Mouse (Mus musculus) MEL (cell line): Measurements from ENCODE around the gene Nipbl. TPM values are rescaled to one million over a fixed set of nuclear protein-coding genes. Genes with fewer than 3 reads are reported as not detected.

Experiments
- DNase-seq: peaks from one replicate; pipeline ENCODE4 v3.0.0; 2011; ENCODE audit warnings: low read depth, low spot score
- H3K27ac ChIP-seq: 2 replicates; pipeline ENCODE4 v1.5.1; 2012; ENCODE audit warnings: low read depth, mild to moderate bottlenecking, control low read depth, low read length, moderate library complexity; ENCODE audit not compliant: control insufficient read depth
- H3K27me3 ChIP-seq, 2 experiments: fragments of 150-350 bp in 1 of 2; sonication (generic) in 1 of 2; 2 replicates each; pipeline ENCODE4 v1.6.1; 2012; ENCODE audit warnings: low read length in 2 of 2, mild to moderate bottlenecking in 2 of 2, improper control_type of control experiment in 1 of 2, moderate library complexity in 1 of 2; ENCODE audit not compliant: insufficient read depth in 2 of 2, control insufficient read depth in 1 of 2
- H3K36me3 ChIP-seq, 2 experiments: 2 replicates each; pipeline ENCODE4 v1.6.1; 2012 to 2014; ENCODE audit warnings: low read length in 2 of 2, improper control_type of control experiment in 1 of 2, inconsistent platforms in 1 of 2, mild to moderate bottlenecking in 1 of 2; ENCODE audit not compliant: insufficient read depth in 2 of 2, control insufficient read depth in 1 of 2
- H3K4me1 ChIP-seq, 2 experiments: fragments of 150-350 bp in 1 of 2; sonication (generic) in 1 of 2; 2 replicates each; pipeline ENCODE4 v1.6.1; 2012; ENCODE audit warnings: low read length in 2 of 2, improper control_type of control experiment in 1 of 2, mild to moderate bottlenecking in 1 of 2; ENCODE audit not compliant: insufficient read depth in 2 of 2, control insufficient read depth in 1 of 2
- H3K4me3 ChIP-seq, 2 experiments: fragments of 150-350 bp in 1 of 2; sonication (generic) in 1 of 2; 2 replicates each; pipeline ENCODE4 v1.5.1; 2012; ENCODE audit warnings: low read depth in 2 of 2, low read length in 2 of 2, mild to moderate bottlenecking in 2 of 2, moderate library complexity in 2 of 2, control low read depth in 1 of 2, improper control_type of control experiment in 1 of 2; ENCODE audit not compliant: control insufficient read depth in 1 of 2, insufficient read depth in 1 of 2
- H3K79me2 ChIP-seq: 2 replicates; pipeline ENCODE4 v1.6.1; 2012; ENCODE audit warnings: mild to moderate bottlenecking, low read length, moderate library complexity; ENCODE audit not compliant: control insufficient read depth, poor library complexity, insufficient read depth
- H3K9ac ChIP-seq: 2 replicates; pipeline ENCODE4 v1.6.1; 2012; ENCODE audit warnings: low read depth, mild to moderate bottlenecking, control low read depth, low read length, moderate library complexity; ENCODE audit not compliant: control insufficient read depth, poor library complexity, severe bottlenecking
- H3K9me3 ChIP-seq: fragments of 150-350 bp; sonication (generic); replicated peaks from 2 replicates; pipeline ENCODE4 v1.6.1; 2012; ENCODE audit warnings: mild to moderate bottlenecking, low read length, improper control_type of control experiment, moderate library complexity; ENCODE audit not compliant: insufficient read depth
- CTCF ChIP-seq, 3 experiments: IDR thresholded peaks in 2 of 3; conservative IDR thresholded peaks in 1 of 3; 2 replicates each; pipeline ENCODE4 v1.5.1; 2011 to 2012; ENCODE audit warnings: low read length in 3 of 3, low read depth in 2 of 3, mild to moderate bottlenecking in 2 of 3, improper control_type of control experiment in 1 of 3, inconsistent platforms in 1 of 3, mixed read lengths in 1 of 3, moderate library complexity in 1 of 3; ENCODE audit not compliant: control insufficient read depth in 1 of 3, insufficient read depth in 1 of 3, poor library complexity in 1 of 3, severe bottlenecking in 1 of 3
- ELF1 ChIP-seq: IDR thresholded peaks from 2 replicates; pipeline ENCODE4 v1.6.1; 2014; ENCODE audit warnings: low read depth, mild to moderate bottlenecking, inconsistent platforms, low read length, improper control_type of control experiment, moderate library complexity
- EP300 ChIP-seq, 2 experiments: IDR thresholded peaks; 2 replicates each; pipeline ENCODE4 v1.6.1; 2011; ENCODE audit warnings: improper control_type of control experiment in 2 of 2, low read length in 2 of 2, low read depth in 1 of 2, mild to moderate bottlenecking in 1 of 2
- ETS1 ChIP-seq: IDR thresholded peaks from 2 replicates; pipeline ENCODE4 v1.6.1; 2012; ENCODE audit warnings: low read depth, mild to moderate bottlenecking, inconsistent platforms, low read length, improper control_type of control experiment, moderate library complexity
- GABPA ChIP-seq: IDR thresholded peaks from 2 replicates; pipeline ENCODE4 v1.6.1; 2012; ENCODE audit warnings: low read depth, mild to moderate bottlenecking, inconsistent platforms, low read length, improper control_type of control experiment, moderate library complexity
- GATA1 ChIP-seq: IDR thresholded peaks from 2 replicates; pipeline ENCODE4 v1.6.1; 2011; ENCODE audit warnings: low read depth, low read length, improper control_type of control experiment
- MAFK ChIP-seq: IDR thresholded peaks from 2 replicates; pipeline ENCODE4 v1.6.1; 2011; ENCODE audit warnings: low read depth, mild to moderate bottlenecking, low read length, improper control_type of control experiment, borderline replicate concordance
- MAZ ChIP-seq: IDR thresholded peaks from 2 replicates; pipeline ENCODE4 v1.6.1; 2012; ENCODE audit warnings: low read depth, mild to moderate bottlenecking, inconsistent platforms, low read length, improper control_type of control experiment
- MYC ChIP-seq: IDR thresholded peaks from 2 replicates; pipeline ENCODE4 v1.6.1; 2011; ENCODE audit warnings: low read depth, mild to moderate bottlenecking, low read length, improper control_type of control experiment, moderate library complexity
- RAD21 ChIP-seq: IDR thresholded peaks from 2 replicates; pipeline ENCODE4 v1.6.1; 2011; ENCODE audit warnings: mild to moderate bottlenecking, low read depth, low read length, improper control_type of control experiment
- TAL1 ChIP-seq: IDR thresholded peaks from 2 replicates; pipeline ENCODE4 v1.6.1; 2012; ENCODE audit warnings: mild to moderate bottlenecking, inconsistent platforms, low read length, moderate library complexity, mixed read lengths
- USF1 ChIP-seq: IDR thresholded peaks from 2 replicates; pipeline ENCODE4 v1.6.1; 2014; ENCODE audit warnings: low read depth, mild to moderate bottlenecking, inconsistent platforms, low read length, improper control_type of control experiment, moderate library complexity
- ZKSCAN1 ChIP-seq: IDR thresholded peaks from 2 replicates; pipeline ENCODE4 v1.6.1; 2012; ENCODE audit warnings: low read depth, mild to moderate bottlenecking, inconsistent platforms, low read length, improper control_type of control experiment, moderate library complexity
- polyA plus RNA-seq, 2 experiments: library from polyadenylated mRNA; stranded (reverse) in 1 of 2; unstranded in 1 of 2; fragments of >175 nt in 1 of 2; fragments of >200 nt in 1 of 2; gene quantifications; 2 replicates each; pipeline versions ENCODE4 v1.2.1 to v1.2.4; 2012; ENCODE audit warnings: low replicate concordance in 2 of 2, low read depth in 1 of 2; ENCODE audit not compliant: insufficient read length in 2 of 2, insufficient read depth in 1 of 2, missing spikeins in 1 of 2
- total RNA-seq: library from RNA; depleted of rRNA; stranded (reverse); fragments of 300-350 nt; gene quantifications from 2 replicates; pipeline ENCODE4 v1.2.3, GENCODE M21; 2012

The Nipbl gene
- total and polyA plus RNA-seq, 3 experiments, result 21.8 to 66.3 (median 35.6) TPM

DNA sequence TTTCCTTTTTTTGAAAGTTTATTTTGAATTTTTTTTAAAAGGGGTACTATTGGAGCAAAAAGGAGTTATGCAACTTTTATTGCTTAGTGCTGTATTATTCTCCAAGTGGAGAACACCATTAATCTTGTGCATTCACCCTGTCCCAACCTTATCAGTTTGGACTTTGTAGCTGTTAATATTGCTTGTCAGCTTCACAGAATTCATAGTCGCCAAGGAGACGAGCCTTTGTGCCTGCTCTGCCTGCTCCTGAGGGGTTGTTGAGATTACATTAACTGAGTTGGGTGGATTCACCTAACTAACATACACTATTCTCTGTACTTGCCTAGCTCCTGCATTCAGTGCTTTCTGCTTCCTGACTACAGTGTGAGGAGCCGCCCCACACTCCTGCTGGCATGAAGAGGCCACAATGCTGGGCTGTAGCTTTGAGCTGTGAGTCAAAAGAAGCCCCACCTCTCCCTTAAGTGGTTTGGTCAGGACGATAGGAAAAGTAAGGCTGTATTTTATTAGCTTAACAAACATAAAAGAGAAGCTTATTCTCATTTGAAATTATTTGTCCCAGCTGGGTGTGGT lies 24.8 kb upstream of the Nipbl start:
- Histone ChIP-seq H3K9me3 (no peaks in the 10 kb centered on the region), H3K4me3 (no peak overlapping the region), H3K79me2 (no peaks in the 10 kb centered on the region), H3K36me3 (no peaks in the 10 kb centered on the region), H3K27ac (no peak overlapping the region), H3K9ac (no peak overlapping the region), H3K27me3 (no peaks in the 10 kb centered on the region), H3K4me1 (no peaks in the 10 kb centered on the region)
- TF ChIP-seq GATA1 (no peak), MYC (no peak), USF1 (no peak)
- DNase-seq, result peak; percentile 21

DNA sequence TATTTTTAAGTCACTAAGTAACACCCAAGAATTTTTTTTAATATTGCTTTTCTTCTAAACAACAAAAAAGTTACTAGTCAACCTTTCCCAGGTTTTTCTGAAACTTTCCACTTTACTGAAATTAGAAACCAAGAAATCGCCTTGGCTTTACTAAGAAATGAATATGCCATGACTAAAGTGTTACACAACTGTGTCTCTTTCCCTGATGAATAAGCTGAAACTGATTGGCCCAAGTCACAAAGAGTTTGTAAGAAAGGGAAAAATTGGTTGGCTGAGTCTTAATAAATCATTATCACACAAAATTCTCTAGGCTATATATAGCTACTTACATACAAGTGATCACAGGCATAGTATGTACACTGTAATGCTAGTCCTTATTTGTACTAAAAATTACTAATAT lies 19.3 kb upstream of the Nipbl start:
- Histone ChIP-seq H3K4me1 (peaks cover 14 to 18% of the 10 kb centered on the region in 2 experiments), H3K36me3 (peaks cover 0 to 20% of the 10 kb centered on the region in 2 experiments; a peak in 2 of 4 replicates), H3K4me3 (no peak overlapping the region), H3K9me3 (no peaks in the 10 kb centered on the region), H3K9ac (no peak overlapping the region), H3K27ac (no peak overlapping the region), H3K79me2 (no peaks in the 10 kb centered on the region), H3K27me3 (no peaks in the 10 kb centered on the region)
- no peak for DNase-seq
- TF ChIP-seq RAD21 (no peak), EP300 (IDR thresholded peaks at IDR 0.05; ENCODE audit: low read depth in 1 of 2, low read length in 2 of 2) (no peak), GABPA (no peak)
- TF ChIP-seq, all 39 proteins: peak for 0

DNA sequence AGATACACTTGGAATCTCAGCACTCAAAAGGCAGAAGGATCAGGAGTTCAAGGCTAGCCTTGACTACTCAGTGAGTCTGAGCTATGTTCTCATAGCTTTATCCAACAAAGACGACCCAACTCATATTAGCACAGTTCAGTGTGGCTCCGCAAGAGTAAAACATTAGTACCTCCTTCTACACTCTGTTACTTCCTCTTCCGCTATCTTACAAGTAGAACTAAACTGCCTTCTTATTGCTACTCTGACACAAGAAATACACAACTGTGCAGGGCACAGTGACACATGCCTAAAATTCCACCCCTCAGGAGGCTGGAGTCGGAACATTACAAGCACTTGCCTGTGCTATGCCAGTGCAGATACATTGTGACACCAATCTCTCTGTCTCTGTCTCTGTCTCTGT lies 18.5 kb upstream of the Nipbl start:
- TF ChIP-seq ZKSCAN1 (no peak), ETS1 (no peak), EP300 (IDR thresholded peaks at IDR 0.05; ENCODE audit: low read depth in 1 of 2, low read length in 2 of 2) (peak; percentile 36 to 68; a peak in 3 of 4 replicates), MAZ (no peak), TAL1 (no peak), CTCF (IDR thresholded peaks at IDR 0.05 in 2 of 3, conservative IDR thresholded peaks at IDR 0.05 in 1 of 3; ENCODE audit: control insufficient read depth in 1 of 3, insufficient read depth in 1 of 3, low read depth in 2 of 3, low read length in 3 of 3, poor library complexity in 1 of 3, severe bottlenecking in 1 of 3) (no peak), MAFK (no peak), ELF1 (0 out of 2 replicates have a peak, but pooled peaks have one; percentile 40)
- H3K36me3 ChIP-seq, result peaks cover 0 to 20% of the 10 kb centered on the region in 2 experiments; a peak in 2 of 4 replicates
- DNase-seq, result peak; percentile 67
- no peaks in the 10 kb centered on the region for H3K27me3 ChIP-seq
- no peak overlapping the region for H3K9ac ChIP-seq
- no peaks in the 10 kb centered on the region for H3K79me2 ChIP-seq
- H3K4me1 ChIP-seq, result peaks cover 14 to 18% of the 10 kb centered on the region in 2 experiments
- no peak overlapping the region for H3K27ac ChIP-seq
- no peaks in the 10 kb centered on the region for H3K9me3 ChIP-seq
- H3K4me3 ChIP-seq, result no peak overlapping the region
